Mouse (Mus musculus): ENCODE results near the gene Gpd1. TPM values are rescaled to one million over a fixed set of nuclear protein-coding genes. Genes with fewer than 3 reads are reported as not detected.

Gpd1 gene
- polyA plus RNA-seq, 1 experiment: 0.15 TPM

DNA sequence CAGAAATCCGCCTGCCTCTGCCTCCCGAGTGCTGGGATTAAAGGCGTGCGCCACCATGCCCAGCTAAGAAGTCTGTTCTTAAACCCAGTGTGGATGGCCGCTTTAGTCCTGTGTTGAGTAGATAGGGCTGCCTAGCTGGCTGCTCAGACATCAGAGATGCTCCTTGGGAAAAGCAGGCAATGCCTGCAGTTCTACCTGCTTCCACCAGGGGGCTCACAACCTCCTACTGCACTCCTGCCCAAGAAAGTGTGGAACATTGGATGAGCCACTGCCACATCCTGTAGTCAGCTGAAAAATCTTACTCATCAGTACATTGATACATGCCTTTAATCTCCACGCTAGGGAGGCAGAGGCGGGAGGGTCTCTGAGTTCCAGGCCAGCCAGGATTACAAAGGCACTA lies 2.5 kb upstream of the Gpd1 start:
- Histone ChIP-seq H3K27me3 (ENCODE audit: control insufficient read depth) (no peaks in the 10 kb centered on the region), H3K4me3 (replicated peaks) (no peak overlapping the region), H3K4me1 (ENCODE audit: control insufficient read depth) (peaks cover 12% of the 10 kb centered on the region), H3K9me3 (ENCODE audit: control insufficient read depth, low read length) (no peaks in the 10 kb centered on the region), H3K36me3 (ENCODE audit: control insufficient read depth) (peaks cover 42% of the 10 kb centered on the region)
- TF ChIP-seq GATA1 (IDR thresholded peaks at IDR 0.05; ENCODE audit: low read length) (no peak), TAL1 (IDR thresholded peaks at IDR 0.05; ENCODE audit: low read length) (no peak)

DNA sequence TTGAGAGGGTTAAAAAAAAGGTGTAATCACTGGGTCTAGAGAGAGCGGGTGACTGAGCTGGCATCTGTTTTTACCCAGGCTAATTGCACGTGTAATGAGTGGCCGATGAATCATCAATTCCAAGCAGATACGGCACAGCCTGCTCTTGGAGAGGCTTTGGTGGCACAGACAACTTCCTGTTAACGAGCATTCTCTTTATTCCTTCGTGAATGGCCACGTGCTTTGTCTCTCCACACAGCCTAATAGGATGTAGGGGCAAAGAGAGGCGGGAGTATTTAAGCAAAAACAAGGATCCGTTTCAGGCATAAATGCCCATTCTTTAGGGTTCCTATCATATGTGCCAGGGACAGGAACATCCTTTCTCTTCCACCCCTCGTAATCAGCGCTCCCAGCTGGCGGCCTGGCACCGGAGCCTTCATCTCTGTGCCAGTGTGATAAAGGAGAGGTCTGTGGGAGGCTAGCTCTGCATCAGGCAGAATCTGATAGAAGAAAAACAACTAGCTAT lies 1.9 kb upstream of the Gpd1 start:
- Histone ChIP-seq H3K4me1 (ENCODE audit: control insufficient read depth) (peaks cover 12% of the 10 kb centered on the region), H3K9me3 (ENCODE audit: control insufficient read depth, low read length) (no peaks in the 10 kb centered on the region), H3K36me3 (ENCODE audit: control insufficient read depth) (peaks cover 37% of the 10 kb centered on the region), H3K27me3 (ENCODE audit: control insufficient read depth) (no peaks in the 10 kb centered on the region; the same call in 1 of the 2 replicates), H3K4me3 (replicated peaks) (no peak overlapping the region)
- no peak for TF ChIP-seq TAL1 (IDR thresholded peaks at IDR 0.05; ENCODE audit: low read length)
- TF ChIP-seq GATA1 (IDR thresholded peaks at IDR 0.05; ENCODE audit: low read length): no peak

DNA sequence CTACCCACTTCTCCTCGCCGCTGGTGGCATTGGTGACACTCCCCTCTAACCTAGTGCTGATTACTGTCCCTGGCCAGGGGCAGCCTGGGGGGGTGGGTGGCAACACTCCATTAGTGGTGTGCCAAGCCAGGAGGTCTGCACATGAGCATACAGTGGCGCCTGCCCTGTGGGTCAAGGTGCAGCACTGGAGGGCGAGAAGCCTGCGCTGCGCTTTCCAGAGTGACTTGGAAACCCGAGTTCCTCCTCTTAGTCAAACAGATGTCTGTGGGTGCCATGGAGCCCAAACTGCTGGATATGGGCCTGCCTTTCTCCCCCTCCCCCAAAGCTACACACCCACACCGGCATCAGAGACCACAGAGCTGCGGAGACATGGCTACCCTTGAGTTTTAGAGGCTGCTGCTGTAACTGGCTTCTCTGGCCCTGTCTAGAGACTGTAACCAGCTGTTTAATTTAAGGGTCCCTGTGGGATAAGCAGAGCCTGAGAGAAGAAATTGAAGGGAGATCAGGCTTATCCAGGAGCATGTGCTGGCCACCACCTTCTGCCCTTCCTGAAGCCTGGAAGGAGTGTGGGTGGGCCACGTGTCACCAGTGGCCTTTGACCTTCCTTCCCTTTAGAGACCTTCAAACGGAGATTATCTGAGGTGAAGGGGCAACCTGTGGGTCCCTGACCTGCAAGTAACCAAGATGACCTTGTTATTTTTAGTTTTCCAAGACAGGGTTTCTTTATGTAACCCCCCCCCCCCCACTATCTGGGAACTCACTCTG lies 1.2 kb upstream of the Gpd1 start:
- Histone ChIP-seq H3K36me3 (ENCODE audit: control insufficient read depth) (peaks cover 29% of the 10 kb centered on the region), H3K9me3 (ENCODE audit: control insufficient read depth, low read length) (no peaks in the 10 kb centered on the region), H3K27me3 (ENCODE audit: control insufficient read depth) (no peaks in the 10 kb centered on the region; the same call in 1 of the 2 replicates), H3K4me3 (replicated peaks) (no peak overlapping the region), H3K4me1 (ENCODE audit: control insufficient read depth) (peaks cover 12% of the 10 kb centered on the region)
- TF ChIP-seq GATA1 (IDR thresholded peaks at IDR 0.05; ENCODE audit: low read length): no peak

DNA sequence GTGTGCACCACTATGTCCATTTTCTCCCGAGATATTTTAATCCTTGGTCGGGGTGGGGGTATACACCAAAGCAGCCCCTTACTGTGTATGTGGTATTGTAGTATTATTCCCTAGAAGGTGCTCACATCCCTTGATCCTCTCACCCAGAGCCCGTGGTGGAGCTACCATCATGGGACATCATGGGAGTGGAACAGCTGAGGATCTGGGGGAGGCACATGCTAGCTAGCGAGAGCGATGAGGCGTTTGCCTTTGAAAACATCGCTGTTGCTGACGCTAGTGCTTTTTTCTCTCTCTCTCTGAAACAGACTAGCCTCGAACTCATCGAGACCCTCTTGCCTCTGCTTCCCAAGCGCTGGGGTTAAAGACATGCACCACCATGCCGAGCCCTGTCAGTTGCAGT lies 501 bp upstream of the Gpd1 start:
- Histone ChIP-seq H3K36me3 (ENCODE audit: control insufficient read depth) (peaks cover 23% of the 10 kb centered on the region), H3K27me3 (ENCODE audit: control insufficient read depth) (no peaks in the 10 kb centered on the region; the same call in 1 of the 2 replicates), H3K4me1 (ENCODE audit: control insufficient read depth) (peaks cover 12% of the 10 kb centered on the region), H3K4me3 (replicated peaks) (no peak overlapping the region), H3K9me3 (ENCODE audit: control insufficient read depth, low read length) (no peaks in the 10 kb centered on the region)
- no peak for TF ChIP-seq GATA1 (IDR thresholded peaks at IDR 0.05; ENCODE audit: low read length)
- no peak for TF ChIP-seq TAL1 (IDR thresholded peaks at IDR 0.05; ENCODE audit: low read length)

DNA sequence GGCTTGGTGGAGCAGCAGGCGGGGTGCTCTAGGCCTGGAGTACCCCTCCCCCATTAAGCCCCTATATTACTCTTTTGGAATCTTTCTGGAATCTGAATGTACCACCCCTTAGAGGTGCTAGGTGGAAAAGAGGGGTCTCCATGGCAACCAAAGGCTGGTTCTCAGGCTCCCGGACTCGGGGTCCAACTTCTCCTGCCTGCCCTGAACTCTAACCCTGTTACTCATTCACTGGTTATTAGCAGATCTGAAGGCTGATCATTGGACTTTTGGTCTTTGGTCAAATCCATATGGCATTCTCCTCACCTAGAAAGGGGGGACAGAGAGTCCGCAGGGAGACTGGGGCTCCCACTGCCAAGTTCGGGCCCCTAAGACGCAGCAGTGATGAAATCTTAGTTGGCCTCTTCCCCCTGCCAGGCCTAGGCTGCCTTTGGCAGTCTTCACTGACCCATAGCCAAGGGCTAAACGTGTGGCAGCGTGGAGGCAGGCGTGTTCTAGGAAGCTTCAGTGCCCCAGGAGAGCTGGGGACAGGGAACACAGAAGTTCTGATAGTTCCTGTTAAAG lies 1.2 kb downstream of the Gpd1 start:
- no peak overlapping the region for H3K4me3 ChIP-seq (replicated peaks)
- peaks cover 5% of the 10 kb centered on the region for H3K36me3 ChIP-seq (ENCODE audit: control insufficient read depth)
- TF ChIP-seq GATA1 (IDR thresholded peaks at IDR 0.05; ENCODE audit: low read length) (no peak), TAL1 (IDR thresholded peaks at IDR 0.05; ENCODE audit: low read length) (no peak)
- peaks cover 4% of the 10 kb centered on the region; the same call in 1 of the 2 replicates for H3K27me3 ChIP-seq (ENCODE audit: control insufficient read depth)
- peaks cover 13% of the 10 kb centered on the region for H3K4me1 ChIP-seq (ENCODE audit: control insufficient read depth)
- no peaks in the 10 kb centered on the region for H3K9me3 ChIP-seq (ENCODE audit: control insufficient read depth, low read length)

GRCm38 (mm10) chr15:99719865-99720264 lies 2.5 kb downstream of the Gpd1 start:
- peaks cover 24% of the 10 kb centered on the region for H3K4me1 ChIP-seq (ENCODE audit: control insufficient read depth)
- H3K36me3 ChIP-seq (ENCODE audit: control insufficient read depth): no peaks in the 10 kb centered on the region; the same call in 1 of the 2 replicates

DNA sequence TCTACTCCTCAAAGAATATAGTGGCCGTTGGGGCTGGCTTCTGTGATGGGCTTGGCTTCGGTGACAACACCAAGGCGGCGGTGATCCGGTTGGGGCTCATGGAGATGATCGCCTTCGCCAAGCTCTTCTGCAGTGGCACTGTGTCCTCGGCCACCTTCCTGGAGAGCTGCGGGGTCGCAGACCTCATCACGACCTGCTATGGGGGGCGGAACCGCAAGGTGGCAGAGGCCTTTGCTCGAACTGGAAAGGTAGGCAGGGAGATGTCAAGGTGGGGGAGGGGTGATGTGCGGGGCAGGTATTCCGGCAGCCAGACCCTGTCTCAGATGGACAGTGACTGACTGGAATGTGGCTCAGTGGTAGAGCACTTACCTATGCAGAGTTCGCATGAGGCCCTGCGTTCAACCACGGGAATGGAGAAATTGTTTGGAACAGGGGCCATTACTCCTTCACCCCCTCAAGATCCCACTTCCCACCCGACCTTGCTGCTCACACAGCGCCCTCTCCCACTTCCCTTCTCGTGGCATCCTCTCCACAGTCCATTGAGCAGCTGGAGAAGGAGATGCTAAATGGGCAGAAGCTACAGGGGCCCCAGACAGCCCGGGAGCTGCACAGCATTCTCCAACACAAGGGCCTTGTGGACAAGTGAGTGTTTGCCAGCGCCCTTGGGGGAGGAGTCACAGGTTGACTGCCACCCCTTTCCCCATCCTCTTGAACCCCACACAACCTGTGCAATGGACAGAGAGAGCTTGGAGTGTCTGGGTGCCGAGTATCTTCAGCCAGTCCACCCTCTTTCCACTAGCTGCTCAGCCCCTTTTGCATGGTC lies 4.8 kb downstream of the Gpd1 start:
- no peaks in the 10 kb centered on the region; the same call in 1 of the 2 replicates for H3K36me3 ChIP-seq (ENCODE audit: control insufficient read depth)
- H3K4me1 ChIP-seq (ENCODE audit: control insufficient read depth): peaks cover 30% of the 10 kb centered on the region
- peaks cover 11% of the 10 kb centered on the region for H3K27me3 ChIP-seq (ENCODE audit: control insufficient read depth)
- no peaks in the 10 kb centered on the region for H3K9me3 ChIP-seq (ENCODE audit: control insufficient read depth, low read length)
- no peak overlapping the region for H3K4me3 ChIP-seq (replicated peaks)
- TF ChIP-seq TAL1 (IDR thresholded peaks at IDR 0.05; ENCODE audit: low read length) (no peak), GATA1 (IDR thresholded peaks at IDR 0.05; ENCODE audit: low read length) (no peak)

More at GRCm38 (mm10) chr15:99719865-99720264, 2.5 kb downstream of the Gpd1 start:
- Histone ChIP-seq H3K27me3 (ENCODE audit: control insufficient read depth) (peaks cover 11% of the 10 kb centered on the region), H3K9me3 (ENCODE audit: control insufficient read depth, low read length) (no peaks in the 10 kb centered on the region), H3K4me3 (replicated peaks) (no peak overlapping the region)
- TF ChIP-seq TAL1 (IDR thresholded peaks at IDR 0.05; ENCODE audit: low read length) (no peak), GATA1 (IDR thresholded peaks at IDR 0.05; ENCODE audit: low read length) (no peak)

DNA sequence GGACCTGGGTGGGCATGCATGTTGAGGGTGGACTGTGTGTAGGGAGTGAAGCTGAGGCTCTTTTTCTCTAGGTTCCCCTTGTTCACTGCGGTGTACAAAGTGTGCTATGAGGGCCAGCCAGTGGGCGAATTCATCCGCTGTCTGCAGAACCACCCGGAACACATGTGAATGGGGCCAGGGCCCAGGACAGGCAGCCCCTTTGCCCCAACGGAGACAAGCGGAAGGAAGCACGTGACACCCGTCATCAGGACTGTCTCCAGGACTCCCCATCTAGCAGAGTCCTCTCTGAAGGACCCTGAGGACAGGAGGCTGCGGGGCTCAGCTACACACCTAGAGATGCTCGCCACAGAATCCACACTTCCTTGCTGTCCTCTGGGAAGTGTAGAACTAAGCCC lies 5.8 kb downstream of the Gpd1 start:
- Histone ChIP-seq H3K27me3 (ENCODE audit: control insufficient read depth) (peaks cover 11% of the 10 kb centered on the region), H3K4me3 (replicated peaks) (no peak overlapping the region), H3K36me3 (ENCODE audit: control insufficient read depth) (peaks cover 8% of the 10 kb centered on the region), H3K9me3 (ENCODE audit: control insufficient read depth, low read length) (no peaks in the 10 kb centered on the region), H3K4me1 (ENCODE audit: control insufficient read depth) (peaks cover 33% of the 10 kb centered on the region)
- TF ChIP-seq GATA1 (IDR thresholded peaks at IDR 0.05; ENCODE audit: low read length): no peak
- TF ChIP-seq TAL1 (IDR thresholded peaks at IDR 0.05; ENCODE audit: low read length): no peak

Data from erythroblast, embryonic 14.5 days (primary cell).